Mouse (Mus musculus) embryonic facial prominence, embryonic 11.5 days (tissue): ENCODE results near the gene Clns1a. TPM values are rescaled to one million over a fixed set of nuclear protein-coding genes. Genes with fewer than 3 reads are reported as not detected.

Experiments
- polyA plus RNA-seq: library from polyadenylated mRNA; unstranded; fragments of >200 nt; fragmentation: Nextera tagmentation; extraction: Ambion mirVana; gene quantifications from 2 replicates; pipeline ENCODE4 v1.2.1, GENCODE M21; 2014

Clns1a gene
- polyA plus RNA-seq, 1 experiment from 2014 or later, result 293 TPM

Other genes starting within 250 kb of the Clns1a start
- 0.55 and 1.1 TPM in 2 replicates for gene Kctd14, start 245.3 kb upstream of the Clns1a start, polyA plus RNA-seq
- 70.1 and 79.4 TPM in 2 replicates for gene Ints4, start 215.7 kb upstream of the Clns1a start, polyA plus RNA-seq
- gene Aamdc, start 117.1 kb upstream of the Clns1a start, polyA plus RNA-seq, result 37.2 and 43.5 TPM in 2 replicates
- gene Rsf1, start 116.7 kb upstream of the Clns1a start, polyA plus RNA-seq, result 26.0 and 26.8 TPM in 2 replicates
- gene Aqp11, start 41.7 kb downstream of the Clns1a start, polyA plus RNA-seq, result 3.1 and 3.7 TPM in 2 replicates
- 47.7 and 51.4 TPM in 2 replicates for gene Pak1, start 91.9 kb downstream of the Clns1a start, polyA plus RNA-seq
- gene Gdpd4, start 223.3 kb downstream of the Clns1a start, polyA plus RNA-seq, result 0.07 TPM in 1 of 2 replicates, not detected in the other